Mouse (Mus musculus) CD4-positive, CD25-positive, alpha-beta regulatory T cell, adult 9 weeks (primary cell): ENCODE results near the gene Lrp11. TPM values are rescaled to one million over a fixed set of nuclear protein-coding genes. Genes with fewer than 3 reads are reported as not detected.

ENCODE experiments used
- polyA plus RNA-seq: library from polyadenylated mRNA; unstranded; fragments of 100-300 nt; shearing (Covaris generic); gene quantifications from one replicate; pipeline ENCODE4 v1.2.1, GENCODE M21; 2017

The Lrp11 gene
- 0.22 TPM for polyA plus RNA-seq

GRCm38 (mm10) chr10:7589592-7590233 lies at the start of gene Lrp11:
Gene Lrp11 (plus strand): TSS chr10:7589800.

GRCm38 (mm10) chr10:7667342-7667802 lies 77.8 kb downstream of the Lrp11 start, which contains the start of gene Nup43:
Gene Nup43 (plus strand): TSS chr10:7667503.

Other genes starting within 250 kb of the Lrp11 start
- 9.7 TPM for gene Ulbp1, start 116.2 kb upstream of the Lrp11 start, polyA plus RNA-seq
- gene Nup43, start 77.7 kb downstream of the Lrp11 start, polyA plus RNA-seq = 25.8 TPM
- gene Pcmt1, start 91.3 kb downstream of the Lrp11 start, polyA plus RNA-seq = 117 TPM
- gene Lats1, start 91.4 kb downstream of the Lrp11 start, polyA plus RNA-seq = 2.7 TPM
- 91.3 TPM for gene Katna1, start 136.2 kb downstream of the Lrp11 start, polyA plus RNA-seq
- gene Ginm1, start 203.0 kb downstream of the Lrp11 start, polyA plus RNA-seq = 70.2 TPM
- 110 TPM for gene Ppil4, start 203.1 kb downstream of the Lrp11 start, polyA plus RNA-seq
- 16.0 TPM for gene Zc3h12d, start 242.7 kb downstream of the Lrp11 start, polyA plus RNA-seq